Mouse (Mus musculus) embryonic facial prominence, embryonic 14.5 days (tissue): ENCODE measurements around the gene Mark3. TPM values are rescaled to one million over a fixed set of nuclear protein-coding genes. Genes with fewer than 3 reads are reported as not detected.

Experiments
- ATAC-seq: fragments of 200-750 bp; cut with Nextera tagmentation; 2 replicates; pipeline ENCODE4 v1.8.0; 2017; ENCODE audit warnings: low read depth, moderate number of reproducible peaks, moderate TSS enrichment
- DNase-seq: peaks from one replicate; pipeline ENCODE4 v3.0.0-alpha.2; 2015; ENCODE audit warnings: low spot score
- H3K27ac ChIP-seq: fragments of 300-500 bp; sonication (generic); replicated peaks from 2 replicates; pipeline ENCODE4 v1.5.1; 2014; ENCODE audit warnings: low read depth, mild to moderate bottlenecking, low read length, moderate library complexity
- H3K27me3 ChIP-seq: fragments of 300-500 bp; sonication (generic); replicated peaks from 2 replicates; pipeline ENCODE4 v1.6.1; 2014; ENCODE audit warnings: low read length; ENCODE audit not compliant: control insufficient read depth, insufficient read depth
- H3K36me3 ChIP-seq: fragments of 300-500 bp; sonication (generic); 2 replicates; pipeline ENCODE4 v1.6.1; 2014; ENCODE audit warnings: low read length, mixed read lengths; ENCODE audit not compliant: control insufficient read depth, insufficient read depth
- H3K4me1 ChIP-seq: fragments of 300-500 bp; sonication (generic); 2 replicates; pipeline ENCODE4 v1.6.1; 2014; ENCODE audit warnings: antibody characterized with exemption, low read length; ENCODE audit not compliant: control insufficient read depth, insufficient read depth
- H3K4me2 ChIP-seq: fragments of 300-500 bp; sonication (generic); 2 replicates; pipeline ENCODE4 v1.6.1; 2014; ENCODE audit warnings: low read depth, mild to moderate bottlenecking, low read length, moderate library complexity, mixed read lengths
- H3K4me3 ChIP-seq: fragments of 300-500 bp; sonication (generic); 2 replicates; pipeline ENCODE4 v1.5.1; 2014; ENCODE audit warnings: low read depth, mild to moderate bottlenecking, low read length
- H3K9ac ChIP-seq: fragments of 300-500 bp; sonication (generic); 2 replicates; pipeline ENCODE4 v1.6.1; 2014; ENCODE audit warnings: low read depth, mild to moderate bottlenecking, low read length, moderate library complexity, mixed read lengths
- H3K9me3 ChIP-seq: fragments of 300-500 bp; sonication (generic); 2 replicates; pipeline ENCODE4 v1.6.1; 2016; ENCODE audit warnings: low read length; ENCODE audit not compliant: control insufficient read depth
- WGBS: fragments of 180-500 bp; shearing (Covaris S2); extraction: QIAGEN DNeasy Blood & Tissue Kit; methylation state at CpG from one replicate; pipeline ENCODE4 v1.1.7; 2014; 5-methylcytosine and 5-hydroxymethylcytosine counted together
- polyA plus RNA-seq: library from polyadenylated mRNA; unstranded; fragments of >200 nt; fragmentation: Nextera tagmentation; extraction: Ambion mirVana; gene quantifications from 2 replicates; pipeline ENCODE4 v1.2.1, GENCODE M21; 2014

Gene Mark3
- polyA plus RNA-seq, 1 experiment from 2014 or later = 47.2 TPM

DNA sequence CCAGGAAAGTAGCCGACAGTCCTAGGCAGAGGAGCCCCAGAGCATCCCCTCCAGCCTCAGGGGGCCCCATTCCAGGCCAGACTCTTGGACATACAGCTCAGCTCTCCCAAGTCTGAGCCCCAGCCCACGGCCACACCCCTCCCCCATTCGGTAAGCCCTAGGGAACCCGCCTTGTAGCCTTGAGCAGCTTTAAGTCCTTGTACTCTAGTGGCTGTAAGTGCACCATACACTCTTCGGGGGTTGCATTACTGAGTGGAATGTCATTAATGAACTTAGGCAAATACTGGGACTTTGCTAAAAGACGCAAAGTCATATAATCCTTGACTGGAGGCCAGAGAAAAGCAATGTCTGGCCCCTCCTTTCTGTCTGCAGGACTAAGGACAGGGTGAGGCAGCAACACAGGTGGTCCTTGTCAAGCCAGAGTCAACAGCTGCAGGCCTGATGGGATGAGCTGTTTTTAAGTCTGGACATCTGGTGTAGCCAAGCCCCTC is 89.9 kb downstream of the Mark3 start:
- no peak overlapping the region for H3K9ac ChIP-seq
- H3K4me2 ChIP-seq = 0 out of 2 replicates have a peak overlapping the region, but pooled peaks have one; percentile 3
- peak overlapping the region; percentile 72 for H3K27ac ChIP-seq
- H3K36me3 ChIP-seq = peaks cover 29% of the 10 kb centered on the region
- H3K27me3 ChIP-seq = no peaks in the 10 kb centered on the region
- DNase-seq (peak; percentile 86), ATAC-seq (peak; percentile 71)
- H3K9me3 ChIP-seq = no peaks in the 10 kb centered on the region
- no peak overlapping the region for H3K4me3 ChIP-seq
- peaks cover 9% of the 10 kb centered on the region for H3K4me1 ChIP-seq
- WGBS = 38% methylated on average over 6 of the region's 6 CpGs

DNA sequence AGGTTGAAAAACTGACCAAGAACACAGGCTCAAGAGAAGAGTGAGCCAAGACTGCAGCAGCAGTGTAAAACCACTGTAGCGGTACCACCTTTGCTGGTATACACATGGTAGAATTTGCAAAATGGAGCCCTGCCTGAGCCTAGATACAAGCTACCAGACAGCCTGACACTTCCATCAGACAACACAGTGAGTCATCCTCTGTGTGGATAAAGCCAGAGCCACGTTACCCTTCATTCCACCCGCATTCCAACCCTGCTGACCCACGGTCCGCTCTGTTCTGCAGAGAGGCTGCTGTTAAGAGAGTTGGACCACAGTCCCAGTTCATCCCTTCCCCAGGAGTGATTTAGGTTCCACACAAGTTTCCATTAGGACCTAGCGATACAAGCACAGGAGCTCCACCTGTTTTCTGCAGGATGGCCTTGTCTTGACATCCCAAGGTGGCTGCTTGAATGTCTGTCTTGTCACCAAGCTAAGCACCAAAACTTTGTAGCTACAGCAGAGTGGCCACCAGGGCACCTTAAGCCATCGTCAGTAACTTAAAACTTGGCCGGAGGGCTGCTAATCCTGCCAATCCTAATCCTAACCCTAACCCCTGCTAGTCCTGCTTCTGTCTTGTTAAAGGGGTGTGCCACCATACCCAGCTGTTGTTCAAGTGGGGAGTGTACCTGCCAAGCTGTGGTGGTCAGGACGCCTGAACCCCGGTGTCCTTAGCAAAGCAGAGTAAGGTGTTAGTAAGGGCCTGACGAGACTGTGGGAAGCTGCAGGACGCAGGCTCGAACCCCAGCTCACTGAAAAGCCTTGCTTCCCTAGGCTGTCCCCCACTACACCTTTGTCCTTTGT is 90.9 kb downstream of the Mark3 start:
- DNase-seq (no peak), ATAC-seq (no peak)
- no peak overlapping the region for H3K9ac ChIP-seq
- H3K4me2 ChIP-seq = no peak overlapping the region
- H3K27me3 ChIP-seq = peaks cover 7% of the 10 kb centered on the region
- H3K9me3 ChIP-seq = no peaks in the 10 kb centered on the region
- H3K36me3 ChIP-seq = peaks cover 20% of the 10 kb centered on the region
- no peak overlapping the region for H3K27ac ChIP-seq
- peaks cover 12% of the 10 kb centered on the region for H3K4me1 ChIP-seq
- H3K4me3 ChIP-seq = no peak overlapping the region
- WGBS = 80% methylated on average over 13 of the region's 13 CpGs

DNA sequence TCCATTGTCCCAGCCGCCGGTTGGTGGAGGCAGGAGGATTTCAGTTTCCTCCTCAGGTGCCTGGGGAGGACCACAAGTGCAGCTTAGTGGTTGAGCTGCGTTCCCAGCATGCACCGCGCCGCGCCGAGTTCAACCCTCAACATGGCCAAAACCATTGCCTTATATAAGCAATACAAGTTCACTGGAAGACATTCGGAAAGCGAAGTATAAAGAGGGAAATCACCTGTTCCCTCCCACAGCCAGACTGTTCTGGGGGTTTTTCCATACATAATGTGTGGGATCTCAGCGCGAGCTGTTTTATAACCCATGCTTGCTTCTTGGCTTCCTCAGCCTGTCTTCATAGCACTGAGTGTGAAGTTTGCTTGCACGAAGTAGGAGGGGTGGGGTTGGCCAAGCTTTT is 92.1 kb downstream of the Mark3 start:
- H3K36me3 ChIP-seq = peaks cover 11% of the 10 kb centered on the region; the same call in 1 of the 2 replicates
- no peak overlapping the region for H3K4me2 ChIP-seq
- H3K4me1 ChIP-seq = peaks cover 15% of the 10 kb centered on the region
- DNase-seq (no peak), ATAC-seq (no peak)
- no peak overlapping the region for H3K4me3 ChIP-seq
- H3K27me3 ChIP-seq = peaks cover 18% of the 10 kb centered on the region
- no peak overlapping the region for H3K27ac ChIP-seq
- 76% methylated on average over 13 of the region's 13 CpGs for WGBS
- no peak overlapping the region for H3K9ac ChIP-seq
- H3K9me3 ChIP-seq = no peaks in the 10 kb centered on the region

DNA sequence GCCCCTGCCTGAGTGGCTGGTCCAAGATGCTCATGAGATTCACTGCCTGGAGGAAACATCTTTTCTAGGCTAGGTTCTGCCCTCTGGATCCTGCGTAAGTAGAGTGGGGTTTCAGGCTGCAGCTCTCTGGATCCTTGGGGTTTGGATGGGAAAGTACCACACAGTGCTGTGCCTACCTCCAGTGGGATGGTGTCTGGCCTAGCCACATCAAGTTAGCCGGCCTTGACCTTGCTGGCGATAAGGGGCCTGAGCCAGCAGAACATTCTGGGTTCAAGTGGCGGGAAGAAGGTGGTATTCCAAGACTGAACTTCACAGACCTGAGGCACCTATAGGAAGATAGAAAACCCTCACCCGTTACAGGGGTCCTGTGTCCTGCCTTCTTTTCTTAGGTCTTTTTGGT is 93.1 kb downstream of the Mark3 start:
- no peak overlapping the region for H3K4me3 ChIP-seq
- H3K27ac ChIP-seq = no peak overlapping the region
- H3K36me3 ChIP-seq = 0 out of 2 replicates have a peak, but pooled peaks cover 5% of the 10 kb centered on the region
- no peaks in the 10 kb centered on the region for H3K9me3 ChIP-seq
- WGBS = 91% methylated on average over 5 of the region's 5 CpGs
- H3K27me3 ChIP-seq = peaks cover 29% of the 10 kb centered on the region
- no peak overlapping the region for H3K4me2 ChIP-seq
- ATAC-seq (no peak), DNase-seq (no peak)
- H3K4me1 ChIP-seq = peaks cover 21% of the 10 kb centered on the region
- H3K9ac ChIP-seq = no peak overlapping the region

DNA sequence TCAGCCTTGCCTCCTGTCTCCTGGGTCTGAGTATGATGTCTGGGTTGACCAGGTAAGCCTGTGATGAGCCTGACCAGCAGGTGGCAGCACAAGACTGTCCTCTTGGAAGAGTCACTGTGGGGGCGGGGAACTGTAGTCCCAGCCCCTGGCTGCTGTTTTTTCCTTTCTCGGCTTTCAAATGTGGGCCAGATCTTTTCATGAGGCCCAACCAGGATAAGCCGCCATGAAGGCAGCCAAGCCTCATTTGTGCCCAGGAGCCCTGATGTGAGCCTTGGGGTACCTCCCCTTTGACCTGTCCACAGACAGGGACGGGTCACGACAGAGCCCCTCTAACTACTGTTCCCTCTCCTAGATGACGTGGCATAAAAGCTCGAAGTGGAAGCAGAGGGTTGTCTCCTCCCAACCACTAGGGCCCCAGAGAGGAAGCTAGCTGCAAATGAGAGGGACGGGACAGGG is 94.2 kb downstream of the Mark3 start:
- ATAC-seq = peak; percentile 69
- peak; percentile 97 for DNase-seq
- WGBS = 2% methylated on average over 8 of the region's 8 CpGs
- Histone ChIP-seq H3K27me3 (peaks cover 40% of the 10 kb centered on the region), H3K9ac (peak overlapping the region; percentile 44), H3K4me1 (peaks cover 24% of the 10 kb centered on the region), H3K9me3 (no peaks in the 10 kb centered on the region), H3K4me2 (peak overlapping the region; percentile 50), H3K4me3 (peak overlapping the region; percentile 17; the same call in 1 of the 2 replicates), H3K36me3 (0 out of 2 replicates have a peak, but pooled peaks cover 5% of the 10 kb centered on the region), H3K27ac (peak overlapping the region; percentile 82)

DNA sequence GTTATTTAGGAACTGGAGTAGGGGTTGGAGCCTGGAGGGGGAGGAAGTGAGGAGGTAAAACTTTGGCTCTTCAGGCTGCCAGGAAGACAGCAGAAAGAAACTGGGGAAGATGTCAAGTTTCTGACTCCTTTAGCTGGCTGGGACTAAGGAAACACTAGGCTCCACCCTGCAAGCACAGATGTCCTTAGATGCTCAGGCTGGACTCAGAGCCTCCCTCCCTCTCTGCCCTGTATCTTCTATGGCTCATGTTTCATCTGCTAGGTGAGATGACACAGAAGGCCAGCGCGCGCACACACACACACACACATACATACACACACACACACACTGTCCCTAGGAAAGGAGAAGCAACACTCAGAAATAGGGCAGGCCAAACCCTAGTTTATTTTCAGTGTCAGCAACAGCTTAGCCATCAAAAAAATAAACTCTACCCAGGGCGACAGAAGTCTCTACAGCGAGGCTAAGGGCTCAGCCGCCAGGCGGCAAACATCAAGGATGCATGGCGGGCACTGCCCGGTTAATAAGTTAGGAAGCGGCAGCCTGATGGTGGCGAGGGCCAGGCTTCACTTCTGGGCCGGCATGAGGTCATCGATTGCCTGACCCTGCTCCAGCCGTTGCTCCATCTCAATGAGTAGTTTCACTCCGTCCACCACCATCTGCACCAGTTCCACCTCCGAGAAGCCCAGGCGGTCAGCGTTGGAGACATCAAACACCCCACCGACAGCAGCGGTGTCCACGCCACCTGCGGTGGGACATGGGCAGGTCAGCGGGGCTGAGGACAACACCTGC is 94.9 kb downstream of the Mark3 start:
- peak overlapping the region; percentile 44 for H3K9ac ChIP-seq

DNA sequence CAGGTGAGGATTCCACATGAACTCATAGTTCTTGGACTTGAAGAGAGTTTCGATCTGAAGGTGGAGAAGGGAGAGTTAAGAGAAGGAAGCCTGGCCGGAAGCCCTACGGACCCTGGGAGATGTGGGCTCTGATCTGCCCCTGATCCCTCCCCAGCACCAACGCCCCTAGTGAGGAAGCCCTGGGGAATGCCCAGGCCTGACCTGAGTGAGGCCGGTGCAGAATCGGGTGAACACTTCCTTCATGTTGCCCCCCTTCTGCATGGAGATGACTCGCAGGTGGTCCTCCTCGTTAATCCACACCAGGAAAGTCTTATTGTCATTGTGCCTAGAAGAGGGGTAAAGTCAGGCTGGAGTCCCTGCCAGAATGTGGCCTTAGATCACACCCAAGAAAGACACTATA is 95.6 kb downstream of the Mark3 start:
- peaks cover 20% of the 10 kb centered on the region for H3K4me1 ChIP-seq
- H3K27me3 ChIP-seq = peaks cover 49% of the 10 kb centered on the region
- DNase-seq = no peak
- no peaks in the 10 kb centered on the region for H3K9me3 ChIP-seq
- no peak for ATAC-seq
- H3K4me2 ChIP-seq = peak overlapping the region; percentile 98
- no peak overlapping the region for H3K9ac ChIP-seq
- WGBS = 61% methylated on average over 8 of the region's 8 CpGs
- peak overlapping the region; percentile 63 for H3K4me3 ChIP-seq
- H3K36me3 ChIP-seq = 0 out of 2 replicates have a peak, but pooled peaks cover 4% of the 10 kb centered on the region
- H3K27ac ChIP-seq = no peak overlapping the region

More for the DNA sequence above, 94.9 kb downstream of the Mark3 start:
- 0 out of 2 replicates have a peak, but pooled peaks cover 5% of the 10 kb centered on the region for H3K36me3 ChIP-seq
- H3K9me3 ChIP-seq = no peaks in the 10 kb centered on the region
- H3K27ac ChIP-seq = peak overlapping the region; percentile 82
- WGBS = 62% methylated on average over 21 of the region's 23 CpGs
- H3K4me2 ChIP-seq = peak overlapping the region; percentile 98
- peaks cover 20% of the 10 kb centered on the region for H3K4me1 ChIP-seq
- ATAC-seq (no peak), DNase-seq (peak; percentile 64)
- H3K4me3 ChIP-seq = 0 out of 2 replicates have a peak overlapping the region, but pooled peaks have one; percentile 17
- H3K27me3 ChIP-seq = peaks cover 47% of the 10 kb centered on the region

DNA sequence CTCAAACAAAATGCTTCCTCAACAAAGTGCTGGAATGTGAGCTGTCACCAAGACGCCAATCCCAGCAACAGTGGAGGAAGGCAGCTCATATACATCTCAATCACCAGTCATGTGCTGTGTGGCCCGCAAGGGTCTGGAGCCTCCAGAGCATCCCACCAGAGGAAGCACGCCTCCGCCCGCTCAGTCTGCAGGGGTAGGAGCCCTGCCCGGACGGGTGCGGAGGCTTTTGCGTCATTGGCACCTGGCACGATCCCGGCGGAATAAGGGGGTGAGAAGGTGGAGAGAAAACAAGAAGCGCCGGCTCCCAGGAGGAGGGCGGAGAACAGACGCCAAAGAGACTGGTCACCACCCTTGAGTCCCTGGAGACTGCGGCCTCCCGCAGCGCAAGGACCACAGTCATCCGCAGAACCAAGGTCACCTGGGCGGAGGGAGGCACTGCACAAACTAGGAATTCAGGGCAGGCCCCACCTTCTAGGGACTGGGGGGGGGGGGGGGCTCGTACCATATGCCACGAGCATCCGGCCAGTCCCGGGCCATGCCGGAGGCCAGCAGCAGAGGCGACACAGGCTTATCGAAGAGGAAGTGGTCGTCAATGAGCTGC is 96.1 kb downstream of the Mark3 start:
- ATAC-seq (no peak), DNase-seq (no peak)
- Histone ChIP-seq H3K9ac (peak overlapping the region; percentile 69), H3K36me3 (no peaks in the 10 kb centered on the region), H3K4me2 (peak overlapping the region; percentile 98), H3K27me3 (peaks cover 49% of the 10 kb centered on the region), H3K4me3 (peak overlapping the region; percentile 63), H3K4me1 (peaks cover 20% of the 10 kb centered on the region), H3K9me3 (no peaks in the 10 kb centered on the region), H3K27ac (no peak overlapping the region)
- WGBS = 18% methylated on average over 19 of the region's 29 CpGs
